ENCODE assay signal across 8 mouse cellular contexts in the genomic region with DNA sequence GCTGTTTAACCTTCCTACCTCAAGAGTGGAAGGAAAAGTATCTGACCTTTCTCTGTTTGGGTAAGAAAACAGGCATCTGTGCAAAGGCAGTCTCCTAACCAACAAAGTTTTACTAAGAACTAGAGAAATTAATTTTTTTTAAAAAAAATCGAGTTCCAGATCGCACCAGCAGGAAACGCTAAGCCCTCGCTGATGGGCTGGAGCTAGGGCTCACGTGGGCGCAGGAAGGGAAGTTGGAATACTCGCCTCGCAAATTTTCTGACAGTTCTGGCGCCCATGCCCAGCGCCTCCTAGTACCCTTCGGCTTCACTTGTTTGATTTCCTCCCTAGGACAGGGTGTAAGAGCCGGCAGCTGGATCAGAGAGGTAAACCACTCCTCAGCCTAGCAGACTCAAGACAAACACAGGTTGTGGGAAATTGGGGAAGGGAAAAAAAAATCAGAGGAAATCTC. TPM values are rescaled to one million over a fixed set of nuclear protein-coding genes. Genes with fewer than 3 reads are reported as not detected.
DNase-seq lines count a peak whose midpoint lies in the region; ATAC-seq and TF ChIP-seq lines count a peak whose summit lies in the region.

No protein-coding gene starts in this region.

- peak; percentile 80 for DNase-seq in brain, adult 2 months (ENCODE audit: low read depth, low spot score)
- DNase-seq in forebrain, embryonic 10.5 days (ENCODE audit: extremely low spot score, low spot score) = peak; percentile 35
- DNase-seq in kidney, postnatal 14 days = peak; percentile 49
- peak; percentile 64 for DNase-seq in retina, postnatal 1 day

- no peak; the same call in 1 of the 2 replicates for ATAC-seq in heart, embryonic 16.5 days (replicated peaks; ENCODE audit: extremely low read depth, insufficient read depth, low FRiP score)
- ATAC-seq in lung, embryonic 15.5 days (ENCODE audit: borderline replicate concordance, extremely low read depth, low FRiP score, low TSS enrichment) = peak; percentile 57; the same call in 1 of the 2 replicates
- no peak for ATAC-seq in monocyte, adult 5-6 weeks (replicated peaks; ENCODE audit: insufficient number of reproducible peaks, low FRiP score, low TSS enrichment, poor library complexity, severe bottlenecking)

- no peak for TF ChIP-seq POLR2A in ES-Bruce4 (IDR thresholded peaks at IDR 0.05; ENCODE audit: insufficient read depth, low read length)

- peaks cover 25% of the 10 kb centered on the region for H3K27me3 ChIP-seq in ES-Bruce4 (ENCODE audit: control insufficient read depth, insufficient read depth, low read length, poor library complexity, severe bottlenecking)
- H3K27me3 ChIP-seq in forebrain, embryonic 10.5 days (ENCODE audit: poor library complexity, severe bottlenecking) = peaks cover 49% of the 10 kb centered on the region
- 0 out of 2 replicates have a peak, but pooled peaks cover 2% of the 10 kb centered on the region for H3K27me3 ChIP-seq in heart, embryonic 16.5 days (ENCODE audit: control insufficient read depth, insufficient read depth, low read length)
- peaks cover 19% of the 10 kb centered on the region; the same call in 1 of the 2 replicates for H3K27me3 ChIP-seq in lung, embryonic 15.5 days

- H3K36me3 ChIP-seq in ES-Bruce4 (ENCODE audit: control insufficient read depth, insufficient read depth, low read length, poor library complexity, severe bottlenecking) = no peaks in the 10 kb centered on the region
- no peaks in the 10 kb centered on the region for H3K36me3 ChIP-seq in forebrain, embryonic 10.5 days (replicated peaks)
- no peaks in the 10 kb centered on the region for H3K36me3 ChIP-seq in heart, embryonic 16.5 days (ENCODE audit: control insufficient read depth, insufficient read depth)
- H3K36me3 ChIP-seq in lung, embryonic 15.5 days = no peaks in the 10 kb centered on the region

- peak overlapping the region; percentile 56; the same call in 1 of the 2 replicates for H3K9ac ChIP-seq in ES-Bruce4 (ENCODE audit: low read depth, poor library complexity, severe bottlenecking)
- peak overlapping the region; percentile 72 for H3K9ac ChIP-seq in heart, embryonic 16.5 days (ENCODE audit: low read length)
- peak overlapping the region; percentile 39 for H3K9ac ChIP-seq in lung, embryonic 15.5 days

- TF ChIP-seq EP300 in ES-Bruce4 (IDR thresholded peaks at IDR 0.05; ENCODE audit: insufficient read depth, low read depth, low read length) = no peak

- H3K27ac ChIP-seq in ES-Bruce4 (ENCODE audit: insufficient read depth, low read length) = no peak overlapping the region
- no peak overlapping the region for H3K27ac ChIP-seq in forebrain, embryonic 10.5 days
- H3K27ac ChIP-seq in heart, embryonic 16.5 days (ENCODE audit: low read length) = no peak overlapping the region
- H3K27ac ChIP-seq in lung, embryonic 15.5 days = no peak overlapping the region

- no peaks in the 10 kb centered on the region for H3K9me3 ChIP-seq in ES-Bruce4 (replicated peaks; ENCODE audit: control insufficient read depth, insufficient read depth, low read length, poor library complexity, severe bottlenecking)
- H3K9me3 ChIP-seq in forebrain, embryonic 10.5 days = no peaks in the 10 kb centered on the region
- H3K9me3 ChIP-seq in heart, embryonic 16.5 days (replicated peaks; ENCODE audit: control insufficient read depth, low read length) = no peaks in the 10 kb centered on the region
- no peaks in the 10 kb centered on the region for H3K9me3 ChIP-seq in lung, embryonic 15.5 days

- H3K4me3 ChIP-seq in ES-Bruce4 (ENCODE audit: low read depth, low read length) = peak overlapping the region; percentile 38; the same call in 1 of the 2 replicates
- H3K4me3 ChIP-seq in forebrain, embryonic 10.5 days = peak overlapping the region; percentile 73
- H3K4me3 ChIP-seq in heart, embryonic 16.5 days (ENCODE audit: low read length) = peak overlapping the region; percentile 77
- H3K4me3 ChIP-seq in lung, embryonic 15.5 days = peak overlapping the region; percentile 55

- 0% methylated on average over 12 of the region's 12 CpGs for WGBS in forebrain, embryonic 10.5 days
- 0% methylated on average over 12 of the region's 12 CpGs for WGBS in heart, embryonic 16.5 days
- under 1% methylated on average over 12 of the region's 12 CpGs for WGBS in lung, embryonic 15.5 days

- no peak for TF ChIP-seq CTCF in ES-Bruce4 (IDR thresholded peaks at IDR 0.05; ENCODE audit: low read depth, low read length)

- no peaks in the 10 kb centered on the region for H3K4me1 ChIP-seq in ES-Bruce4 (ENCODE audit: control insufficient read depth, insufficient read depth, low read length)
- H3K4me1 ChIP-seq in forebrain, embryonic 10.5 days = peaks cover 25% of the 10 kb centered on the region
- H3K4me1 ChIP-seq in heart, embryonic 16.5 days (ENCODE audit: control insufficient read depth, insufficient read depth, low read length) = peaks cover 12% of the 10 kb centered on the region
- H3K4me1 ChIP-seq in lung, embryonic 15.5 days = peaks cover 19% of the 10 kb centered on the region

- peak overlapping the region; percentile 95 for H3K4me2 ChIP-seq in heart, embryonic 16.5 days (ENCODE audit: low read depth, low read length)
- peak overlapping the region; percentile 99 for H3K4me2 ChIP-seq in lung, embryonic 15.5 days

RNA-seq across cellular contexts. Expression of a gene that starts 0.4 kb away (rescaled TPM):
- polyA plus RNA-seq in ES-Bruce4 (2011; ENCODE audit: insufficient read depth, insufficient read length, low read depth, missing spikeins) = 0.54 and 0.59 TPM in 2 replicates
- 1.1 and 1.2 TPM in 2 replicates for polyA plus RNA-seq in forebrain, embryonic 10.5 days (2016; fragmentation: Nextera tagmentation; extraction: Ambion mirVana)
- polyA plus RNA-seq in heart, embryonic 16.5 days (2015; fragmentation: Nextera tagmentation; extraction: Ambion mirVana) = 1.2 TPM in 2 replicates
- 1.1 and 1.5 TPM in 2 replicates for polyA plus RNA-seq in lung, embryonic 15.5 days (2015; fragmentation: Nextera tagmentation; extraction: Ambion mirVana)
- not detected in 3 replicates for total RNA-seq in monocyte, adult 5-6 weeks (2017)
